Mouse (Mus musculus) stomach, embryonic 14.5 days (tissue): Measurements from ENCODE around the gene Pdxdc1. TPM values are rescaled to one million over a fixed set of nuclear protein-coding genes. Genes with fewer than 3 reads are reported as not detected.

Experiments used
- ATAC-seq: fragments of 200-750 bp; cut with Nextera tagmentation; 2 replicates; pipeline ENCODE4 v1.8.0; 2017; ENCODE audit warnings: low read depth, moderate TSS enrichment; ENCODE audit not compliant: insufficient number of reproducible peaks, insufficient read depth, low FRiP score
- H3K27ac ChIP-seq: fragments of 300-500 bp; sonication (generic); 2 replicates; pipeline ENCODE4 v1.5.1; 2014; ENCODE audit warnings: mild to moderate bottlenecking, low read length, moderate library complexity, mixed read lengths
- H3K27me3 ChIP-seq: fragments of 300-500 bp; sonication (generic); 2 replicates; pipeline ENCODE4 v1.6.1; 2014; ENCODE audit warnings: low read length, control low read depth, mixed read lengths; ENCODE audit not compliant: control insufficient read depth, insufficient read depth
- H3K36me3 ChIP-seq: fragments of 300-500 bp; sonication (generic); 2 replicates; pipeline ENCODE4 v1.6.1; 2014; ENCODE audit warnings: mild to moderate bottlenecking, control low read depth, low read length, moderate library complexity, mixed read lengths; ENCODE audit not compliant: control insufficient read depth, insufficient read depth
- H3K4me1 ChIP-seq: fragments of 300-500 bp; sonication (generic); 2 replicates; pipeline ENCODE4 v1.6.1; 2014; ENCODE audit warnings: low read length, control low read depth, mixed read lengths; ENCODE audit not compliant: control insufficient read depth, insufficient read depth
- H3K4me2 ChIP-seq: fragments of 300-500 bp; sonication (generic); replicated peaks from 2 replicates; pipeline ENCODE4 v1.6.1; 2014; ENCODE audit warnings: low read depth, low read length, control low read depth
- H3K4me3 ChIP-seq: fragments of 300-500 bp; sonication (generic); 2 replicates; pipeline ENCODE4 v1.5.1; 2014; ENCODE audit warnings: low read depth, low read length, control low read depth
- H3K9ac ChIP-seq: fragments of 300-500 bp; sonication (generic); replicated peaks from 2 replicates; pipeline ENCODE4 v1.6.1; 2014; ENCODE audit warnings: low read depth, mild to moderate bottlenecking, control low read depth, low read length, moderate library complexity, mixed read lengths
- H3K9me3 ChIP-seq: fragments of 300-500 bp; sonication (generic); 2 replicates; pipeline ENCODE4 v1.6.1; 2016; ENCODE audit warnings: low read depth, low read length, control low read depth; ENCODE audit not compliant: control insufficient read depth
- WGBS: fragments of 180-500 bp; shearing (Covaris S2); extraction: QIAGEN DNeasy Blood & Tissue Kit; methylation state at CpG from one replicate; pipeline ENCODE4 v1.1.7; 2014; 5-methylcytosine and 5-hydroxymethylcytosine counted together
- polyA plus RNA-seq: library from polyadenylated mRNA; unstranded; fragments of >200 nt; fragmentation: Nextera tagmentation; extraction: Ambion mirVana; gene quantifications from 2 replicates; pipeline ENCODE4 v1.2.1, GENCODE M21; 2014

The Pdxdc1 gene
- polyA plus RNA-seq, 1 experiment from 2014 or later, result 103 TPM

DNA sequence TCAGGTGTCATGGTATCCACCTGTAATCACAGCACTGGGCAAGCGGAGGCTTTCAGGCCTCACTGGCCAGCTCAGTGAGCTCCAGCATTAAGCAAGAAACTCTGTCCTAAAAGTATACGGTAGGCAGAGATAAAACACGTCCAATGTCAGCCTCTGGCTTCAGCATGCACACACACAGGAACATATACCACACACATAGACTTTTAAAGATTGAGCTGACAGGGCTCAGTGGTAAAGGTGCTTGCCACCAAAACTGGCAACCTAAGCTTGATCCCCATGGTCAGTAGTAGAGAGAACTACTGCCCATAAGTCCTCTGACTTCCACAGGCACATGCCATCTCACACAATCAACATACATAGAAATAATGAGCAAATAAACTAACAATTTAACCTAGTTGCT, 62.0 kb downstream of the Pdxdc1 start:
- Histone ChIP-seq H3K27ac (no peak overlapping the region), H3K4me3 (no peak overlapping the region), H3K4me2 (no peak overlapping the region), H3K27me3 (no peaks in the 10 kb centered on the region), H3K9ac (no peak overlapping the region), H3K36me3 (peaks cover 73% of the 10 kb centered on the region), H3K4me1 (no peaks in the 10 kb centered on the region), H3K9me3 (no peaks in the 10 kb centered on the region)
- no peak for ATAC-seq
- WGBS, result 95% methylated on average over 3 of the region's 3 CpGs

GRCm38 (mm10) chr16:13840056-13840455, 62.9 kb downstream of the Pdxdc1 start:
- Histone ChIP-seq H3K9me3 (no peaks in the 10 kb centered on the region), H3K27ac (no peak overlapping the region), H3K36me3 (peaks cover 73% of the 10 kb centered on the region), H3K9ac (no peak overlapping the region), H3K4me2 (no peak overlapping the region), H3K4me3 (no peak overlapping the region), H3K4me1 (no peaks in the 10 kb centered on the region), H3K27me3 (no peaks in the 10 kb centered on the region)
- ATAC-seq, result no peak
- 92% methylated on average over 7 of the region's 7 CpGs for WGBS

- no peak overlapping the region for H3K9ac ChIP-seq
- no peak for ATAC-seq
- H3K4me1 ChIP-seq, result no peaks in the 10 kb centered on the region
- H3K4me2 ChIP-seq, result no peak overlapping the region
- peaks cover 86% of the 10 kb centered on the region for H3K36me3 ChIP-seq
- no peaks in the 10 kb centered on the region for H3K27me3 ChIP-seq
- no peaks in the 10 kb centered on the region for H3K9me3 ChIP-seq
- no peak overlapping the region for H3K27ac ChIP-seq
- no peak overlapping the region for H3K4me3 ChIP-seq
- WGBS, result 93% methylated on average over 5 of the region's 5 CpGs
These were observed 68.5 kb downstream of the Pdxdc1 start for GRCm38 (mm10) chr16:13834382-13834781.

- Histone ChIP-seq H3K27ac (no peak overlapping the region), H3K27me3 (no peaks in the 10 kb centered on the region), H3K4me2 (no peak overlapping the region), H3K36me3 (peaks cover 74% of the 10 kb centered on the region), H3K4me1 (no peaks in the 10 kb centered on the region), H3K9ac (no peak overlapping the region), H3K4me3 (no peak overlapping the region), H3K9me3 (no peaks in the 10 kb centered on the region)
- WGBS, result 86% methylated on average over 5 of the region's 5 CpGs
- ATAC-seq, result 0 out of 2 replicates have a peak, but pooled peaks have one; percentile 34
These were observed 71.3 kb downstream of the Pdxdc1 start for GRCm38 (mm10) chr16:13831606-13832005.

- ATAC-seq, result no peak
- Histone ChIP-seq H3K9me3 (no peaks in the 10 kb centered on the region), H3K4me3 (no peak overlapping the region), H3K4me2 (no peak overlapping the region), H3K27me3 (no peaks in the 10 kb centered on the region), H3K27ac (no peak overlapping the region), H3K36me3 (peaks cover 63% of the 10 kb centered on the region), H3K4me1 (no peaks in the 10 kb centered on the region), H3K9ac (no peak overlapping the region)
- WGBS, result 87% methylated on average over 10 of the region's 10 CpGs
These were observed 72.5 kb downstream of the Pdxdc1 start for GRCm38 (mm10) chr16:13830444-13830843.

GRCm38 (mm10) chr16:13826511-13826910, 76.4 kb downstream of the Pdxdc1 start:
- WGBS, result 86% methylated on average over 4 of the region's 4 CpGs
- ATAC-seq, result no peak
- no peaks in the 10 kb centered on the region for H3K9me3 ChIP-seq
- H3K27ac ChIP-seq, result no peak overlapping the region
- H3K4me3 ChIP-seq, result no peak overlapping the region
- peaks cover 31% of the 10 kb centered on the region for H3K36me3 ChIP-seq
- H3K27me3 ChIP-seq, result no peaks in the 10 kb centered on the region
- H3K4me1 ChIP-seq, result no peaks in the 10 kb centered on the region
- no peak overlapping the region; the same call in 1 of the 2 replicates for H3K9ac ChIP-seq
- H3K4me2 ChIP-seq, result no peak overlapping the region

DNA sequence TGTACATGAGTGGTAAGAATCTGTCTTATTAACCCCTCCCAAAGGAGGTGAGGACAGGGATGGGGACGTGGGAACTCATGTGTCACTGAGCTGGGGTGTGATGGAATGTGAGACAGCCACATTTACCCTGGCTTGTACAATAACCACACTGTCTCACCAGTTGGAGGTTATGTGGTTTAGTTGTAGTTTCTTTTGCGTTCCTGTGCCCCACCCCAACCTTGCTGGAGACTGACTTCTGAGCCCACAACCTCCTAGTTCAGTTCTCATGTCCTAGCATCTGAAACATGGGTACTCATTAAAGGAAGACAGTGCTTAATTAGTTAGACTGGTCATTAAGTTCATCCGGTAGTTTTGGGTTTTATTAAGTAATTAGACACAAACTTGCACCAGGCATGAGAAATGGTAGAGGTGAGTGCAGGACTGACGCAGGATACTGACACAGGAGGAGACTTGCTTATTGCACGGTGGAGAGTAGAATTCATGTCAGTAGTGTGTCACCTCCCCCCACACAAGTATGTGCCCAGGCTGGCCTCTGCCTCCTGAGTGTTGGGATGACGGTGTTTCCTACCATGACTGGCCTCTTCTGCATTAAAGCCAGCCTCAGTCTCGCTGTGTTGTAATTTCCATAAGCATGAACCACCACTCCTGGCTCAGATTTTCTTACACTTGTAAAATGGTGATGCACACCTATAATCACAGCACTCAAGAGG, 77.0 kb downstream of the Pdxdc1 start:
- Histone ChIP-seq H3K9me3 (no peaks in the 10 kb centered on the region), H3K27ac (no peak overlapping the region), H3K4me2 (no peak overlapping the region), H3K36me3 (peaks cover 26% of the 10 kb centered on the region), H3K9ac (no peak overlapping the region; the same call in 1 of the 2 replicates), H3K4me1 (no peaks in the 10 kb centered on the region), H3K4me3 (no peak overlapping the region), H3K27me3 (no peaks in the 10 kb centered on the region)
- no peak for ATAC-seq
- WGBS, result 76% methylated on average over 7 of the region's 7 CpGs

DNA sequence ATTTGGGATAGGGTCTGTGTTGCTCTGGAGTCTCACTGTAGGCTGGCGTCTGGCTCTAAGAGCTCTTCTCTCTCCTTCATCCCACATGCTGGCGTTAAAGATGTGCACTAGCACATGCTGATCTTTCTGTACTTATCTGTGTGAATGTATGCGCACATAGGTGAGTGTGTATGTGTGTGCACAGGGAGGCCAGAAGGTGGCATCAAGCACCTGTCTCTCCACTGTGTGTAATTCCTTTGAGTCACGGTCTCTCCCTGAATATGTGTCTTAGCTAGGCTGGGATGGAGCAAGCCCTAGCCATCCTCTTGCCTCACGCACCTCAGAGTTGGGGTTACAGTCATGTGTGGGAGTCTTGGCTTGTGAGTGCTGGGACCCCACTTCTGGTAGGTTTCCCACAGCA, 82.2 kb downstream of the Pdxdc1 start:
- Histone ChIP-seq H3K4me2 (no peak overlapping the region), H3K4me3 (no peak overlapping the region), H3K27ac (no peak overlapping the region), H3K9me3 (no peaks in the 10 kb centered on the region), H3K27me3 (no peaks in the 10 kb centered on the region), H3K36me3 (peaks cover 3% of the 10 kb centered on the region; the same call in 1 of the 2 replicates), H3K9ac (no peak overlapping the region), H3K4me1 (peaks cover 10% of the 10 kb centered on the region)
- no peak for ATAC-seq
- WGBS, result 96% methylated on average over 5 of the region's 5 CpGs
